Mouse (Mus musculus) thymus, postnatal 10 days (tissue): ENCODE measurements at regions not wholly inside any gene's neighbourhood (a gene's known extent, or its start where the extent isn't known, plus 50 kb on each side); places are given as distances from the start of the nearest gene placed in this dataset.
"Not testable (repeated sequence)": the region's sequence is repeated elsewhere in the genome, so short reads cannot be mapped to it uniquely, and the experiment has no call there.

Experiments used
- DNase-seq, 2 experiments: peaks; one replicate each; pipeline ENCODE4 v3.0.0; 2021; ENCODE audit warnings: low spot score in 2 of 2

DNA sequence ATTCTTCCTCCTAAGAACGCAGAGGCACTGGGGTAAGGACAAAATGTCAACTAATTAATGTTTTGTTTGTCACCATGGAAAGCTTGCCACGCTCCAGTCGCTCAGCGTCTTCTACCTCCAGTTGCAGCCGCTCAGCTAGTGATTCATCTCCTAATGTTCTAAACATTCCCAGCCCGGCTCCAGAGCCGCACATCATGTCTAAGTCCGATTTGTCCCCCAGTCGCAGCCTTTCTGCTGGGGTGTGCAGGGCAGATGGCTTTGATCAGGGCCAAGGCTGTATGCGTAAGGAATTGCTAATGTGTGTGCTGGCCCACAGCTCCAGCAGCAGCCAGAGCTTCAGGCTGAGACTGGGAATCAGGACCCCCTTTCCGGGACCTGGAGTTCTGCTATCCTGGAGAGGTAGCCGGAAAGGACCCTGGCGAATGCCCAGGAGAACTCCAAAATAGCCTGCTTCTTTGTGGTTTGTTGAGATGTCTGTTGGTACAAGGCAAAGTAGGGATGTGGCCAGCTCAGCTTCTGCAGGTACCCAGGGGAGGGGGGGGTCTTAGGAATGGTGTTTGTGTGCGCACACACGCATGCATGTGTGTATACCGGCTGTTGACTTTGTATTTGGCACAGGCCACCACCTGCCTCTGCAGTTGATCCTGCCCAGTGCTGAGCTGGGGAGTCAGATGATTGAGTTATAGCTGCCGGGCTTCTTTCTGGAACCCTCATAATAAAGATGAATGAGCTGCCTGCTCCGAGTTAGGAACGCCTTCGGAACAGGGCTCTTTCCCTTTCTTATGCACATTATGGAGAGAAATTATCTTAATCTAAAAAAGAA, 143.0 kb upstream of the Kcng1 start:
- no peak for DNase-seq

DNA sequence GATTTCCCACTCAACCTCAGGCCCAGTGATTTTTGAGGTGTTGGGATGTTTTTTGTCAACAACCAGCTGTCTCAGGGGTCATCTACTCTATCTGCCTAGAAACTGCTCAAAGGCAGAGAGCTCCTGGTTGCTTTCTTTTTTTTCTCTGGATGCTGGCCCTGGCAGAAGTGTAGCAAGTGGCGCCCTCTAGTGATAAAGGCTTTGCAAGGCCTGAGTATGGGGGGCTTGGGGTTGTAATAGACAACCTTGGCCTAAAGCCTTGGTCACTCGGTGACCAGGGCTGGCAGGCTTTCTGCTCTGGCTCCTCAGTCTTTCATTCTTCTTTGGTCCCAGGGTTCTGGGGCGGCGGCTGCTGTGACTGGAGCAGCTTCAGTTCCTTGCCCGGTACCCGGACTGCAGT, 142.0 kb upstream of the Kcng1 start:
- no peak for DNase-seq

DNA sequence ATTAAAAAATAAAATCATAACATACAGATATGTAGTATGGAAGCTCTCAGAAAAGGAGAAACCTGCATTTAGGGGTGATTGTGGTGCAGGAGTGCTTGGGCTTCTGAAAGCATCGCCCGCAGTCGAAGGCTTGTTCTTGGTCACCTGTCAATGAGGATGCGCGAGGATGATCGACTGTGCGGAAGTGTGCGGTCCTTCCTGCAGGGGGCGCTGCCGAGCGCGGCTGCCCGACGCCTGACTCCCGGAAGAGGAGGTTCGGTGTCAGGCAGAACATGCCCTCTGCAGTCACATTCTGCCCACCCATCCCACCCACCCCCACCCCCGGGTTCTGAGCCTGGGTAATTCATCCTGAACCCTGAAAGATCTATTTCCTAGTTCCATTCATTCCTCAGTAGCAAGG, 133.6 kb upstream of the Kcng1 start:
- peak in 1 of 2 experiments; percentile 49 for DNase-seq

DNA sequence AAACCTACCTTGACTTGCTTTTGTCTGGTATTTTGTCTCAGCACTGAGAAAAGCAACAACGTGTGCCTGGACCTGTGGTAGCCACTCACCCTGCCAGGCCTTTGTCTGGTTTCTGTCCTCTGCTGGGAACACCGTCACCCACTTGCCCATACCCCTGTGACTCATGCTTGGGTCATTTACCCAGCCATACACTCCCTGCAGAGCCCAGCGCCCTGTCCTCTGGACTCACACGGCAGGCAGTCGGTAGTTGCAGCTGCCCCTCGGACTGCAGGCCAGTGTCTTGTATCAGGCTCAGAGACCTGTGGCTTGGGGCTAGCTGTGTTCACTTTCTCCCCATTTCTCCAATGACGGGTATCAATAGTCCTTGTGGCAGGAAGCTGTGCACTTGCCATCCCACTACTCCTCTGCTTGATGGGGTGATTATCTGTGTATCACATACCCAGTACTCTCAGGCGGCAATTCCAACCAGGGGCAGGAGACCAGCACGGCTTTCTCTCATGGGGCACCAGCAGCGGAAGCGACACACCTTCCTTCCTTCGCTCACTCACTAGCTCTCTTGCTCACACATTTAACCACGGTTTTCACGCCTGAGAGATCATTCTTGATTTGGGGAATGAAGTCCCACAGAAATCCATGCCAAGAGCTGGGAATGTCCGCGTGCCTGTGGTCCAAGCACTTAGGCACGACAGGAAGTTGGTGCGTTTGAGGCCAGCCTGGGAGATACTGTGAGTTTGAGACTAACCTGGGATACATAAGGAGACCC, 132.8 kb upstream of the Kcng1 start:
- no peak for DNase-seq

DNA sequence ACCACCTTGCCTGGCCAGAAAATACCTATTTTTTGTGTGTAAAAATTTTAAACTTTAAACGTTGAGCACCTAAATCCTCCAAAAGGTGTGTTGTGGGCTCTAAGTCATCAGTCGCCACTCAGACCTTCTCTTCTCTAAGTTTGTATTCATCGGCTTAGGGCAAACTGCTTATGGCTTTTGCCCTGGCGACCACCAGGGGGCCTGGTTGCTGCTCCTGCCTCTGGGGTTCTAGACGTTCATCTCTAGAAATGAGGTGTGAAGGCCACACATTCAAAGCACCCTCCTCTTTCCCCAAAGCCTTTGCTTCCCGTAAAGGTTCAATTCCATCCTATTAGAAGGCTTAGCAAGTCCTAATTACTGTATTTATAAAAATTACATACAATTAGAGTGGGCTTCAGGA, 131.3 kb upstream of the Kcng1 start:
- peak; percentile 22 to 64 for DNase-seq

DNA sequence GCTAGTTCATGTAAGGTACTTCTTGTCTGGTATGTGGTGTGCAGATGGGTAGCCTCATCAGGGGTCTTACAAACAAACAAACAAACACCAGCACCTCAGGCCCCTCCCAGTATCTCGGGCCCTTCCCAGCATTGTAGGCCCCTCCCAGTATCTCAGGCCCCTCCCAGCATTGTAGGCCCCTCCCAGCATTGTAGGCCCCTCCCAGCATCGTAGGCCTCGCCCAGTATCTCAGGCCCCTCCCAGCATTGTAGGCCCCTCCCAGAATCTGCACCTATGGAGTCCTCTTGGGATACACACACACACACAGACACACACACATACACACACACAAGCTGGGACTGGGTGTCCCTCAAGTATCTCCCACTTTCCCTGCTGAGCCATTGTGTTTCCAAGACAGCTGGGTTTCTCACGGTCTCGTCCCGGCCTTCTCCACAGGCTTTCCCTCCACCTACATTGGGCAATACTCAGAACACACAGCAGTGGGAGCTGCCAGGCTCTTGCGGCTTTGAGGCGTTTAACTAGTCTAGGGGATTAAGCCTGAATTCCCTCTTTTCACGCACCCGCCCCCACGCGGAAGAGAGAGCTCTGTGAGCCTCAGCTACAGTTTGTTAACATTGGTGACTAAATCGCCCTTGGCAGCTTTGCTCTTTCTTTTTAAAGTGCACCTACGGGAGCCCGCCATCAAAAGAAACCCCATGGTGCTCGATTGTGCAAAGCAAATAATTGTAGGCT, 121.4 kb upstream of the Kcng1 start:
- DNase-seq, result no peak

DNA sequence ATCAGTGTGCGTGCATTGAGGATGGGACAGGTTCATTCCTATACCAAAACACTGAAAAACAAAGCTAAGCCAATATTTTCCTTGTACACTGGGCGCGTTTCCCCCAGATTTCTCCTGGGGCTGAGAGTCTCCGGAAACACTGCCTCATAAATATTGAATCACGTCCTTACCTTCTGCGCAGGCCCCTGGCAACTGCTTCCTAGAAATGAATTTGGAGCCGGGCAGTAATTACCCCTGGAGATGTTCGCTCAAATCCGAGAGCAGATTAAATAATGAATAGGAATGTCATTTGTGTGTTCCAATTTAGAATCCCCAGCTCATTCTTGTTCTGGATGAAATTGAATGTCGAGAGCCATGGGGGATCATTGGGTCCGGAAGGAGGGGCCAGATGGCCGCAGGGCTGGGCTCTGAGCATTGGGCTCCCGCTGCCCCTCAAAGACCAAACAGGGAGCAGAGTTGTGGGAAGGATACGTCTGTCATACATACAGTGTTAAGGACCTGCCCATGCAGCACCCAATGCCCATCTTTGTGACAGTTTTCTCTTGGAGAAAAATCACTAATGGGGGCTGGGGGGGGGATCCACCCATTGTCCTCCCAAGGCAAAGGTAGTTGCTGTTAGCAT, 117.7 kb upstream of the Kcng1 start:
- DNase-seq, result no peak

DNA sequence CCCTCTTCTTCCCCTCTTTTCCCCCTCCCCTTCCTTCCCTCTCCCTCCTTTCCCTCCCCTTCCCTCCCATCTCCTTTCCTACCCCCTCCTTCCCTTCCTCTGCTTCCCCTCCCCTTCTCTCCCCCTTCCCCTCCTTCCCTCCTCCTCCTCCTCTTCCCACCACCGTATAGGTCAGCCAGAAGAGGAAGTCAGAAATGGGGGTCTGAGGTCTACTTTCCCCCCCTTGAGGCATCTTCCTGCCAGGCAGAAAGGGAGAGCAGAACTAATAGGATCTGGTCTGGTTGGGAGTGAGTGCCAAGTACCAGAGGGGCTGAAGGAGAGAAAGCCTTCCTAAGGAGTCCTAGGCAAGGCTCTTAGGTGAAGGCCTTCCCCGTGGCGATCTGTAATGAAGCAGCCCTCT, 114.8 kb upstream of the Kcng1 start:
- DNase-seq, result no peak

DNA sequence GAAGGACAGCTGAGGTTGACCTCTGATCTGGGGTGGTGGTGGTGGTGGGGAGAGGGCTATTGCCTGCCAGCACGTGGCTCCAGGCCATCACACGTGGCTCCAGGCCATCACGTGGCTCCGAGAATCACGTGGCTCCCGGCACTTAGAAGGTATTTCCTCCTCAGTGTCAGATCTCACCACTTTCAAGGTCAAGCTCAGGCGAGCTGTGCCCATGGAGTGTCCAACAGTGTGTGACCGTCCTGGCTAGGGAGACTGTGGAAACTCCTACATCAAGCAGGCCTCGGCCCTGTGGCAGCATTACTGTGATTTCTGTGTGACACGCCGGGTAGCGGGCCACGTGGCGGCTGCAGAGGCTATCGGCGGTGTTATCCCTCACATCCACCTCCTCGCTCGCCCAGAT, 111.8 kb upstream of the Kcng1 start:
- DNase-seq, result no peak

DNA sequence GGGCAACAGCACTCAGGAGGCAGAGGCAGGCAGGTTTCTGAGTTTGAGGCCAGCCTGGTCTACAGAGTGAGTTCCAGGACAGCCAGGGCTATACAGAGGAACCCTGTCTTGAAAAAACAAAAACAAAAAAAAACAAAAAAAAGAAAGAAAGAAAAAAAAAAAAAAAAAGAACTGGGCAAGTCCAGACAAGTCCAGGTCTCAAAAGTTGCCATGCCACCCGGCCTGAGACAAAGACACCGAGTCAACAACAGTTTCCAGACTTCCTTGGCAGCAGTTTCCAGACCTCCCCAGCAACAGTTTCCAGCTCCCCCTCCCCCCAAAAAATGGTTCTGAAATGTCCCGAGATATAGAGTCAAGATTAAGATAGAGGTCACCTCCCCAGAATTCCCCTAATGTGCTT, 110.6 kb upstream of the Kcng1 start:
- DNase-seq, result not testable (repeated sequence)

DNA sequence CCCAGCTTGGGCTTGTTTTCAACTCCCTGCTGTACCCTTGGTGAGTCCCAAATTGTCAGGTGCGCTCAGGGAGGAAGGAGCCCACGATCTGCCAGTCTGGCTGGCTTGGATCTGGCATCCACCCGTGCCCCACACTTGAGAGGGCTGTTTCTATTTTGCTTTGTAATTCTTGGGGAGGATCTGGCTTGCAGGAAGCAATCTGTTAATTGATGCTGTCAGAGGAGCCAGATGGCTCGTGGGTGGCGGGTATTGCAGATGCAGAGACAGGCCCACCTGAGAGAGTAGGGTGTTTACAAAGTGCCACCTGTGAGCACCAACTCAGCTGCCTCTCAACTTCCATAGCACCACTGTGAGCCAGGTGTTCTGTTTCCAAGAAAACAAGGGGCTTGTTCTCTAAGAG, 99.1 kb upstream of the Kcng1 start:
- DNase-seq, result no peak

DNA sequence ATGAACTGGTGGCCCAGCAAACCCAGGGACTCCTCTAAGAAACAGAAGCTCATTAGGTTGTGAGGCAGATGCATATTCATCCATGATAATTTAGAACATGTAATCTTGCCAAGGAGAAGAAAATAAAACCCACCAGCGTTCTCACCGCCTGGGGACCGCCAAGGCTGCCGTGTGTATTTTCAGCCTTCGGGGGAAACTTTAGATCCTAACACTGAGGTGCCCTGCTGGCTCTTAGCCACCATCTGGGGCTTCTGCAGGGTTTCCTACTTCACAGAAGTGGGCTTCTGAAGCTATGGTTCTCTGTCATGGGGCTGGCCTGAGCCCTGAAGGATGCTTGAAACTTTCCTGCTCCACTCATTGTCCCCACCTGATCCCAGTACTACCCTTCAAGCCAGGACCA, 90.8 kb upstream of the Kcng1 start:
- DNase-seq, result no peak

DNA sequence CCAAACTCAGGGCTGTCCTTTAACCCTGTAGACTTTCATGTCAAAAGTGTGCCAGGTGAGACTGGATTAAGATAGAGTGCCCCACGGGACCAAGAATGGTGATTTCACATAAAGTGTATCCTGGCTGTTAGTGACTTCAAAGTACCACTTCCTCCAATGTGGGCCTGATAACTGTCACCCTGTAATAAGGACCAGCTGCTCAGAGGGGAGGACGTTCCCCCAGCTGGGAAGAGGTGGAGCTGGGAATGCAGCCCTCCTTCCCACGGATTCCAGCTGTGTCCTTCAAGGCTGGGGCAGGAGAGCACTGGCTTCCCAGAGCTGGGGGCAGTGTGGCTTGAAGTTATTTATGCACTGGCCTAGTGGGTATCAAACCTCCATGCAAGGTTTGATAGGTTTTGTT, 89.7 kb upstream of the Kcng1 start:
- no peak for DNase-seq

DNA sequence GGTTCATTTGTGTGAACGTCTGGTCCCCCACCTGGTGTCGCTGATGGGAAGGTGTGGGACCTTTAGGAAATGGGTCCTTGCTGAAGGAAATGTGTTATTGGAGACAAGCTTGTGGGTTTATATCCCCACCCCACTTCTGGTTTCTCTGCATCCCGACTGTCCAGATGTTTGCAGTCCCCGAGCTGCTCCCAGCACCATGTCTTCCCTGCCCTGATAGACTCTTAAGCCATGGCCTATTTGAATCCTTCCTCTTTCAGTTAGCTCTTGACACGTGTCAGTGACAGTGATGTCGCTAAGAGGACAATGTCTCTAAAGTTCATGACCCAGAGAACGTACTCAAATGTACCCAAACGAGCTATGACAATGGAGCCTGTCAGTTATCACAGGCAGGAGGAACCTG, 77.7 kb upstream of the Kcng1 start:
- DNase-seq, result no peak

DNA sequence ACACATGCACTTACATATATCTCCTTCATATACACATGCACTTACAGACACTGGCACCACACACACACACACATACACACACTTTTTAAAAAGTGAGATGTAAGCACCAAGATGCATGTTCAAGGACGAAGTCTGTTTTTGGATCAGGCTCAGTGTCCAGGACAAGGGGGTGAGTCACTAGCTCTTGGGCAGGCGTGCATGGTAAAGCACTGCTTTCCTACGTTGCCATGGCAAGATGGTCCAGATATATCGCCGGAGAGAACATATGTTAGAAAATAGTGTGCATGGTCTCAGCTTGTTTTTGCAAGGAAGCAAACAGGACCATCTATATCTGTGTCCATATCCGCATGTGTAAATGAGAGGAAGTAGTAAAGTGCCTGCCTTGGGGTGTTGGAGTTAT, 77.0 kb upstream of the Kcng1 start:
- no peak for DNase-seq

DNA sequence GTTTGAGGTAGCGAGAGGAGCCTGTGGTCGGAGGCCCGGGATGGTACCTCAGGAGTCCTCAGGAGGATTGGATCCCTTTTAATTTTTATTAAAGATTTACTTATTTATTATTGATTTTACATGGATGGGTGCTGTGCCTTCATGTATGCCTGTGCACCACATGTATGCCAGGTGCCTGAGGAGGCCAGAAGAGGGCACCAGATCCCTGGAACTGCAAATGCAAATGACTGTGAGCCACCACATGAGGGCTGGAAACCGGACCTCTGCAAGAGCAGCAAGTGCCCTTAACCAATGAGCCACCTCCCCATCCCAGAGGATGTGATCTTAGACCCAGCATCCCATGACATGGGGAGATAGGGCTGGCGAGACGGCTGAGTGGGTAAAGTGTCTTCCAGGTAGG, 76.3 kb upstream of the Kcng1 start:
- no peak for DNase-seq

DNA sequence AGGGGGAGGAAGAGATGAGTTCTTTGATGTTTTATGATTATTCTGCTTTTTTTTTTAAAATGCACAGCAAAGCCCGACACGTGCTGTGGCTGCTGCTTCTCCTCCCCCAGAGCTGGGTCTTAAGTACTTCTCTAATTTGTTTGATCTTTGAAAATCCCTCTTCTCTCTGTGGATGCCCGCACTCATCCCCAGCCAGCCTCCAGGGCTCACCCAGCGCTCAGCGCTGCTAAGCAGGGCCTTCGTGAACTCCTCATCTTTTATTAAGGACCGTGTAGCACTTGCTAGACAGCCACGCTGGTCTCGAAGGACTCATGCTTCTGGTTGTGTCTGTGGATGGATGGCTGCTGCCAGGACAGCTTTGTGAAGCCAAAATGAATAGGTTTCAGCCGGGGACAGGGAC, 72.9 kb upstream of the Kcng1 start:
- DNase-seq, result no peak

DNA sequence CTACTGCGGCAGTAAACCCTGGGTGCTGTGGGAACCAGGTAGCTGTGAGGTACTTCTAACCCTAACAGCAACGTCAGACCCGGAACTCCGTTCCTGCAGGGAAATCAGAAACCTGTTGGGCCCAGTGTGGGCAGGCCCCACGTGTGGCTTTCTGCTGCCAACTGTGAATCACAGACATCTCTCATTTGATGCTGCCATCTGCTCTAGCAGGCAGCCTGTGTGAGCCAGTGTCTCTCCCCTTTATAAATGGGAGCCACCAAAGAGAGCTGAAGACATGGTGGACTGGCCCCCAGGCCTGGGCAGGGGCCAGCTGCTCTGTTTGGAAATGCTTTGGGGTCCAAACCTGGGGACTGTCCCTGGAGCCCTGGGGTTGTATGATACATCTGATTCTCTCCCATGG, 71.1 kb upstream of the Kcng1 start:
- DNase-seq, result no peak

DNA sequence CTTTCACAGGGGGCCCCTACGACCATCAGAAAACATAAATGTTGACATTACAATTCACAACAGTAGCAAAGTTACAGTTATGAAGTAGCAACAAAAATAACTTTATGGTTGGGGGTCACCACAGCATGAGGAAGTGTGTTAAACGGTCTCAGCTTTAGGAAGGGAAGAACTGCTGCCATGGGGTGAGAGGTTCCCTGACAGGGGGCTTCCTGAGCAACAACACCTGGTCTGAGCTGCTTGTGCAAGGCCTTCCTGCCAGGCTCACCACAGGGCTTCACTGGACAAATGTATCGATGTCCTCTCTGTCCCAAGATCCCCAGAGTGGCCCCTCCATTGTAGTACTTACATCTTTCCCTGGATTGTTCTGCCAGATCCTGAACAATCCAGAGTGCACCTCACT, 70.7 kb upstream of the Kcng1 start:
- no peak for DNase-seq

DNA sequence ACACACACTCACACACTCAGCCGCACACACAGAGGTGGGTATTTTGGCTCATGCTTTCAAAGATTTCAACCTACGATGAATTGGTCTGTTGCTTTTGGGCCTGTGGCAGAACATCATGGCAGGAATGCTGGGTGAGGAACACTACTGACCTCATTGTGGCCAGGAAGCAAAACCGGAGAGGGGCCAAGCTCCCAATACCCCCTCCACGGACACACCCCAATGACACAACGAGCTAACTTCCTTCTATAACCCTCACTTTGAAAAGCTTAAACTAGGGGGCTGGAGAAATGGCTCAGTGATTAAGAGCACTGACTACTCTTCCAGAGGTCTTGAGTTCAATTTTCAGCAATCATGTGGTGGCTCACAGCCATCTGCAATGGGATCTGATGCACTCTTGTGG, 63.8 kb upstream of the Kcng1 start:
- DNase-seq, result no peak

DNA sequence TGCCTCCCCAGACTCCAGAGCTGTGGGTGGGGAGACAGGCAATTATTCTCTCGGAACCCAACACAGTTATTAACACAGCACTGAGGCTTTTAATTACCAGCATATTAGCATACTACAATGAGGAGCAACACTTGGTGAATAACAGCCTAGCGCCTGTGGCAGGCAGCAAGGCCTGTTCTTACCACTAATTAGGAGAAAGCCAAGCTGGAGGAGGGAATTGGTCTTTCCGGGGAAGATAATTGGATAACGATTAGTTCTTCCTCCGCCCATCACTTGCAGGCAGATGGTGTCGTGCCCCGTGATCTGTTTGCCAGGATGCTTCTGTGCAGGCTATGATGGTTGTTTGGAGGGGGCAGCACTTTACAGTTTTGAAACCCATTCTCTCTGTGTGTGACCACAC, 62.2 kb upstream of the Kcng1 start:
- no peak for DNase-seq

DNA sequence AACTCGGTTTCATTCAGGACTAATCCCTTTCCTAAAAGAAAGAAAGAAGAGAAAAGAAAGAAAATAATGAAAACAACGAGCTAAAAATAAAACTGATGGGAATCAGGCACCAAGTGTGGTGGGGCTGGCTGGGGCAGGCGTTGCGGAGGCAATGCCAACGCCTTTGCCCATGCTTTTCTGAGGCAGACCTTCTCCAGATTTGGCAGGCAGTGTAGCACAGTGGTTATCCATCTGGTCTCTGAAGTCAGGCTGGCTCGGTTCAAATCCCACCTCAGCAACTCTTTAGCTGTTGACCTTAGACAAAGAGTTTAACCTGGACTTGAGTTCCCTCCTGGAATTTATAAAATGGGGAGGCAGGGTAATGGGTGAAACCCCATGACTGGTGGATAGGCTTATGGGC, 57.3 kb upstream of the Kcng1 start:
- no peak for DNase-seq
